Mouse (Mus musculus) ES-E14 (cell line): ENCODE measurements around the gene Tns2.

ENCODE experiments used
- CHD2 ChIP-seq: IDR thresholded peaks from 2 replicates; pipeline ENCODE4 v1.6.1; 2014; ENCODE audit warnings: mild to moderate bottlenecking, low read depth, low read length, inconsistent platforms
- HCFC1 ChIP-seq: IDR thresholded peaks from 2 replicates; pipeline ENCODE4 v1.6.1; 2012; ENCODE audit warnings: low read length, inconsistent platforms, borderline replicate concordance; ENCODE audit not compliant: insufficient read depth
- ZC3H11A ChIP-seq: IDR thresholded peaks from 2 replicates; pipeline ENCODE4 v1.6.1; 2012; ENCODE audit warnings: low read depth, mild to moderate bottlenecking, inconsistent platforms, low read length, borderline replicate concordance

DNA sequence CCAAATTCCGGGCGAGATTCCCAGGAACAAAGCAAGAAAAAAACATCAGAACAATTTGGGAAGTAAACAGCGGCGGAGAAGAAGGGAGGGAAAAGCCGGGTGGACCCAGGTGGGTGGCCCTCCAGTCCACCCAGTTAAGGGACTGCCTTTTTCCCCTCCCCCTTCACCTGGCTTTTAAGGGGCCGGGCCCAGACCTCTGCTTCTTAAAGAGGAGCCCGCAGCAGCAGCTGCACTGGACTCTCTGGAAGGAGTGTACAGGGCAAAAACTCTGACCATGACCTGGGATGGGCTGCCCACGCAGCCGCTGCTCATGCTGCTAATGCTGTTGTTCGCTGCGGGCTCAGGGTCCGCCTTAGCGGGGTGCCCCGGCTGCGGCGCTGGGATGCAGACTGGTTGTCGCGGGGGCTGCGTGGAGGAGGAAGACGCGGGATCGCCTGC lies 44.1 kb downstream of the Tns2 start, which contains the start of gene Igfbp6:
- TF ChIP-seq ZC3H11A (no peak), HCFC1 (no peak), CHD2 (no peak)
